Comparison of ENCODE assay signal across 24 mouse cellular contexts in genomic region chr11:72003171-72003570, GRCm38 (mm10). TPM values are rescaled to one million over a fixed set of nuclear protein-coding genes. Genes with fewer than 3 reads are reported as not detected.
DNase-seq lines count a peak whose midpoint lies in the region; ATAC-seq and TF ChIP-seq lines count a peak whose summit lies in the region.
"Had no signal": no experiment of that assay in that cellular context is flagged by ENCODE, and none has a peak within 500 bp of the region (broad histone marks: within the 10 kb centered on the region; RNA-seq: fewer than 3 reads in every experiment).

No protein-coding gene starts in this region.

- H3K36me3 ChIP-seq in embryonic facial prominence, embryonic 14.5 days (ENCODE audit: control insufficient read depth, insufficient read depth, low read length) = no peaks in the 10 kb centered on the region
- H3K36me3 ChIP-seq in embryonic facial prominence, embryonic 10.5 days (replicated peaks) = no peaks in the 10 kb centered on the region
- H3K36me3 ChIP-seq: heart, embryonic 12.5 days; hindbrain, embryonic 13.5 days; intestine, embryonic 15.5 days; kidney, embryonic 15.5 days; limb, embryonic 10.5 days; midbrain, embryonic 15.5 days; stomach, embryonic 15.5 days had no signal

- H3K4me1 ChIP-seq in embryonic facial prominence, embryonic 14.5 days (ENCODE audit: control insufficient read depth, insufficient read depth, low read length) = no peaks in the 10 kb centered on the region
- peaks cover 15% of the 10 kb centered on the region; the same call in 1 of the 2 replicates for H3K4me1 ChIP-seq in embryonic facial prominence, embryonic 10.5 days
- H3K4me1 ChIP-seq in cerebellum, adult 2 months (ENCODE audit: control insufficient read depth, insufficient read depth, low read length) = peaks cover 5% of the 10 kb centered on the region; the same call in 1 of the 2 replicates
- H3K4me1 ChIP-seq: intestine, embryonic 15.5 days; midbrain, embryonic 15.5 days; stomach, embryonic 15.5 days had no signal

- no peak for TF ChIP-seq POLR2A in cerebellum, adult 2 months (IDR thresholded peaks at IDR 0.05; ENCODE audit: borderline replicate concordance, insufficient read depth, low read length)

- no peak overlapping the region for H3K27ac ChIP-seq in embryonic facial prominence, embryonic 14.5 days (replicated peaks; ENCODE audit: low read depth, low read length)
- H3K27ac ChIP-seq in embryonic facial prominence, embryonic 10.5 days (replicated peaks) = no peak overlapping the region
- no peak overlapping the region for H3K27ac ChIP-seq in cerebellum, adult 2 months (ENCODE audit: insufficient read depth, low read length)
- H3K27ac ChIP-seq: hindbrain, embryonic 13.5 days; intestine, embryonic 15.5 days; kidney, embryonic 15.5 days; limb, embryonic 10.5 days; midbrain, embryonic 15.5 days; stomach, embryonic 15.5 days had no signal

- WGBS in embryonic facial prominence, embryonic 14.5 days = 30% methylated on average over 9 of the region's 9 CpGs
- 57% methylated on average over 9 of the region's 9 CpGs for WGBS in embryonic facial prominence, embryonic 10.5 days
- WGBS in cerebellum, adult 2 months = 9% methylated on average over 9 of the region's 9 CpGs

- H3K9ac ChIP-seq in embryonic facial prominence, embryonic 14.5 days (ENCODE audit: low read depth, low read length) = no peak overlapping the region
- H3K9ac ChIP-seq: heart, embryonic 12.5 days; hindbrain, embryonic 13.5 days; intestine, embryonic 15.5 days; kidney, embryonic 15.5 days; midbrain, embryonic 15.5 days; stomach, embryonic 15.5 days had no signal

- H3K4me3 ChIP-seq in embryonic facial prominence, embryonic 14.5 days (ENCODE audit: low read depth, low read length) = no peak overlapping the region
- H3K4me3 ChIP-seq in embryonic facial prominence, embryonic 10.5 days = no peak overlapping the region
- H3K4me3 ChIP-seq in cerebellum, adult 2 months (replicated peaks; ENCODE audit: insufficient read depth, low read depth, low read length) = no peak overlapping the region
- H3K4me3 ChIP-seq: heart, embryonic 12.5 days; hindbrain, embryonic 13.5 days; intestine, embryonic 15.5 days; kidney, embryonic 15.5 days; limb, embryonic 10.5 days; megakaryocyte, embryonic 14.5 days; midbrain, embryonic 15.5 days; myocyte; stomach, embryonic 15.5 days had no signal

- H3K27me3 ChIP-seq in embryonic facial prominence, embryonic 14.5 days (replicated peaks; ENCODE audit: control insufficient read depth, insufficient read depth, low read length) = no peaks in the 10 kb centered on the region
- no peaks in the 10 kb centered on the region for H3K27me3 ChIP-seq in embryonic facial prominence, embryonic 10.5 days (replicated peaks; ENCODE audit: low read depth, poor library complexity, severe bottlenecking)
- H3K27me3 ChIP-seq in cerebellum, adult 2 months (ENCODE audit: control insufficient read depth, insufficient read depth, low read length) = no peaks in the 10 kb centered on the region
- H3K27me3 ChIP-seq: heart, embryonic 12.5 days; intestine, embryonic 15.5 days; midbrain, embryonic 15.5 days; stomach, embryonic 15.5 days had no signal

- H3K9me3 ChIP-seq in embryonic facial prominence, embryonic 14.5 days (ENCODE audit: control insufficient read depth, low read length) = no peaks in the 10 kb centered on the region
- H3K9me3 ChIP-seq in embryonic facial prominence, embryonic 10.5 days = no peaks in the 10 kb centered on the region
- H3K9me3 ChIP-seq: heart, embryonic 12.5 days; hindbrain, embryonic 13.5 days; intestine, embryonic 15.5 days; kidney, embryonic 15.5 days; limb, embryonic 10.5 days; megakaryocyte, embryonic 14.5 days; midbrain, embryonic 15.5 days; stomach, embryonic 15.5 days had no signal

- H3K4me2 ChIP-seq in embryonic facial prominence, embryonic 14.5 days (ENCODE audit: low read depth, low read length) = no peak overlapping the region
- H3K4me2 ChIP-seq: heart, embryonic 12.5 days; hindbrain, embryonic 13.5 days; intestine, embryonic 15.5 days; kidney, embryonic 15.5 days; midbrain, embryonic 15.5 days; stomach, embryonic 15.5 days had no signal

- ATAC-seq in embryonic facial prominence, embryonic 14.5 days (ENCODE audit: low read depth) = peak; percentile 82
- ATAC-seq in inflammation-experienced regulatory T-cells, adult 6 months = no peak
- ATAC-seq: intestine, embryonic 15.5 days; midbrain, embryonic 15.5 days had no signal

- TF ChIP-seq CTCF in cerebellum, adult 2 months (IDR thresholded peaks at IDR 0.05; ENCODE audit: borderline replicate concordance, insufficient read depth, low read depth, low read length) = no peak

- DNase-seq in embryonic facial prominence, embryonic 14.5 days (ENCODE audit: low spot score) = peak; percentile 60
- DNase-seq in embryonic facial prominence, embryonic 10.5 days (ENCODE audit: low spot score) = no peak
- peak; percentile 26 for DNase-seq in layer of hippocampus, adult 11-12 months (ENCODE audit: low spot score)
- no peak for DNase-seq in layer of hippocampus, postnatal 25 days (ENCODE audit: extremely low spot score in 1 of 2, low spot score in 1 of 2)
- peak; percentile 43 to 59 for DNase-seq in cerebellum, adult 2 months
- peak; percentile 35 to 47 for DNase-seq in cerebellum, postnatal 25 days
- DNase-seq in Muller cell, postnatal 12 days (ENCODE audit: inconsistent ontology term) = no peak
- DNase-seq: lung, adult 18-20 months had no signal

RNA-seq across cellular contexts. Expression of gene Aipl1, which starts 34.1 kb away (rescaled TPM):
- polyA plus RNA-seq in embryonic facial prominence, embryonic 14.5 days (2014; fragmentation: Nextera tagmentation; extraction: Ambion mirVana) = 0.11 and 0.42 TPM in 2 replicates
- polyA plus RNA-seq in embryonic facial prominence, embryonic 10.5 days (2016; fragmentation: Nextera tagmentation; extraction: Ambion mirVana) = 0.36 and 0.52 TPM in 2 replicates
- not detected for total RNA-seq in layer of hippocampus, postnatal 25 days (2021)
- 0.28 and 0.30 TPM in 2 replicates for polyA plus RNA-seq in cerebellum, adult 2 months (2012; rRNA removed)
- under 1 TPM in 1 of 3 experiments, not detected in 2; 0.15 TPM for polyA plus RNA-seq in inflammation-experienced regulatory T-cells, adult 6 months (2017; shearing (Covaris generic))
- total RNA-seq: adrenal gland, postnatal 36 days; gastrocnemius, adult 18-20 months; heart, postnatal 14 days; layer of hippocampus, adult 18-20 months; left cerebral cortex, adult 18-20 months; liver, adult 2 months had no signal
- polyA plus RNA-seq: liver, adult 2 months had no signal

RNA-seq across cellular contexts. Expression of gene Pimreg, which starts 38.7 kb away (rescaled TPM):
- 77.9 and 92.6 TPM in 2 replicates for polyA plus RNA-seq in embryonic facial prominence, embryonic 14.5 days (2014; fragmentation: Nextera tagmentation; extraction: Ambion mirVana)
- 219 and 242 TPM in 2 replicates for polyA plus RNA-seq in embryonic facial prominence, embryonic 10.5 days (2016; fragmentation: Nextera tagmentation; extraction: Ambion mirVana)
- under 1 TPM; 0.40 to 0.89 TPM for total RNA-seq in layer of hippocampus, postnatal 25 days (2021)
- polyA plus RNA-seq in cerebellum, adult 2 months (2012; rRNA removed) = 0.08 and 0.32 TPM in 2 replicates
- polyA plus RNA-seq in inflammation-experienced regulatory T-cells, adult 6 months (2017; shearing (Covaris generic)) = 10 to 100 TPM in 1 of 3 experiments, 1 to 10 TPM in 2; 2.4 to 38.2 (median 2.6) TPM
- total RNA-seq: gastrocnemius, adult 18-20 months; layer of hippocampus, adult 18-20 months; left cerebral cortex, adult 18-20 months; liver, adult 2 months had no signal

Comparison
In these comparisons a context has a peak if more than half of its experiments do, and no peak if none do; other contexts are left out.
1. DNase-seq: peak in embryonic facial prominence, embryonic 14.5 days (single experiment), layer of hippocampus, adult 11-12 months (single experiment), cerebellum, adult 2 months (2 of 2) and cerebellum, postnatal 25 days (2 of 2); none in embryonic facial prominence, embryonic 10.5 days (single experiment), layer of hippocampus, postnatal 25 days (0 of 2) and Muller cell, postnatal 12 days (single experiment).